Mouse (Mus musculus): ENCODE measurements around the gene Ulk2.

- no peak for TF ChIP-seq CTCF (IDR thresholded peaks at IDR 0.05; ENCODE audit: control insufficient read depth, insufficient read depth, insufficient replicate concordance, low read depth, low read length)
- TF ChIP-seq POLR2A (IDR thresholded peaks at IDR 0.05; ENCODE audit: control insufficient read depth, low read depth, low read length): no peak
Observed at GRCm38 (mm10) chr11:61866856-61867255, 12.0 kb upstream of the Ulk2 start.

All from testis, adult 2 months (tissue).